Mouse (Mus musculus) midbrain, embryonic 16.5 days (tissue): ENCODE measurements around the gene Aloxe3. TPM values are rescaled to one million over a fixed set of nuclear protein-coding genes. Genes with fewer than 3 reads are reported as not detected.
A peak's percentile ranks its signal among the peaks of the same experiment; 100 is the strongest.

Experiments used
- ATAC-seq: fragments of 200-750 bp; cut with Nextera tagmentation; 2 replicates; pipeline ENCODE4 v1.8.0; 2017; ENCODE audit warnings: moderate TSS enrichment
- H3K27ac ChIP-seq: fragments of 300-500 bp; sonication (generic); 2 replicates; pipeline ENCODE4 v1.5.1; 2014; ENCODE audit warnings: mild to moderate bottlenecking, low read length, mixed read lengths
- H3K27me3 ChIP-seq: fragments of 300-500 bp; sonication (generic); 2 replicates; pipeline ENCODE4 v1.6.1; 2014; ENCODE audit warnings: low read depth, low read length, mixed read lengths; ENCODE audit not compliant: control insufficient read depth, insufficient read depth
- H3K36me3 ChIP-seq: fragments of 300-500 bp; sonication (generic); 2 replicates; pipeline ENCODE4 v1.6.1; 2014; ENCODE audit warnings: mild to moderate bottlenecking, low read length, moderate library complexity, mixed read lengths; ENCODE audit not compliant: control insufficient read depth, insufficient read depth
- H3K4me1 ChIP-seq: fragments of 300-500 bp; sonication (generic); 2 replicates; pipeline ENCODE4 v1.6.1; 2014; ENCODE audit warnings: mild to moderate bottlenecking, low read length, mixed read lengths; ENCODE audit not compliant: control insufficient read depth, insufficient read depth
- H3K4me2 ChIP-seq: fragments of 300-500 bp; sonication (generic); 2 replicates; pipeline ENCODE4 v1.6.1; 2014; ENCODE audit warnings: mild to moderate bottlenecking, low read length, mixed read lengths
- H3K4me3 ChIP-seq: fragments of 300-500 bp; sonication (generic); 2 replicates; pipeline ENCODE4 v1.5.1; 2014; ENCODE audit warnings: low read depth, mild to moderate bottlenecking, low read length, moderate library complexity, mixed read lengths
- H3K9ac ChIP-seq: fragments of 300-500 bp; sonication (generic); 2 replicates; pipeline ENCODE4 v1.6.1; 2014; ENCODE audit warnings: low read depth, low read length, mixed read lengths
- H3K9me3 ChIP-seq: fragments of 300-500 bp; sonication (generic); replicated peaks from 2 replicates; pipeline ENCODE4 v1.6.1; 2014; ENCODE audit warnings: mild to moderate bottlenecking, low read length, mixed read lengths; ENCODE audit not compliant: control insufficient read depth, poor library complexity, severe bottlenecking
- WGBS: fragments of 180-500 bp; shearing (Covaris S2); extraction: QIAGEN DNeasy Blood & Tissue Kit; methylation state at CpG from one replicate; pipeline ENCODE4 v1.1.7; 2014; 5-methylcytosine and 5-hydroxymethylcytosine counted together
- polyA plus RNA-seq: library from polyadenylated mRNA; unstranded; fragments of >200 nt; fragmentation: Nextera tagmentation; extraction: Ambion mirVana; gene quantifications from 2 replicates; pipeline ENCODE4 v1.2.1, GENCODE M21; 2015

The Aloxe3 gene
- polyA plus RNA-seq, 1 experiment from 2014 or later = 11.5 TPM

DNA sequence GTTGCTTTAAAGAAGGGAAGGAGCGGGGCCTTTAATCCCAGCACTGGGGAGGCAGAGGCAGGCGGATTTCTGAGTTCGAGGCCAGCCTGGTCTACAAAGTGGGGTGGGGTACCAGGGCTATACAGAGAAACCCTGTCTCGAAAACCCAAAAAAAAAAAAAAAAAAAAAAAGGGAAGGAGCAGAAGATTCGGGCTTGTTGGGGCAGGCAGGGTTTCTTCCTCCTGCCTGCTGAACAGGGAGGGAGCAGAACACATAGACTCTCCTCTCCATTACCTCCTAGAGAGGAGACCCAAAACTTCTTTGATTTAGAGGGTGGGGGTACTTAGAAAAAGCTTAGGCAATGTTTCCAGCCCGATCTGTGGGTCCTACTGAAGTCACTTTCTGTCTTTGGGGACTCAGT is 9.7 kb downstream of the Aloxe3 start:
- no peak overlapping the region for H3K4me3 ChIP-seq
- no peak overlapping the region for H3K4me2 ChIP-seq
- WGBS = 96% methylated on average over 6 of the region's 6 CpGs
- H3K36me3 ChIP-seq = no peaks in the 10 kb centered on the region
- no peaks in the 10 kb centered on the region for H3K9me3 ChIP-seq
- no peak overlapping the region for H3K9ac ChIP-seq
- peaks cover 5% of the 10 kb centered on the region; the same call in 1 of the 2 replicates for H3K4me1 ChIP-seq
- H3K27ac ChIP-seq = no peak overlapping the region
- ATAC-seq = no peak
- no peaks in the 10 kb centered on the region; the same call in 1 of the 2 replicates for H3K27me3 ChIP-seq

DNA sequence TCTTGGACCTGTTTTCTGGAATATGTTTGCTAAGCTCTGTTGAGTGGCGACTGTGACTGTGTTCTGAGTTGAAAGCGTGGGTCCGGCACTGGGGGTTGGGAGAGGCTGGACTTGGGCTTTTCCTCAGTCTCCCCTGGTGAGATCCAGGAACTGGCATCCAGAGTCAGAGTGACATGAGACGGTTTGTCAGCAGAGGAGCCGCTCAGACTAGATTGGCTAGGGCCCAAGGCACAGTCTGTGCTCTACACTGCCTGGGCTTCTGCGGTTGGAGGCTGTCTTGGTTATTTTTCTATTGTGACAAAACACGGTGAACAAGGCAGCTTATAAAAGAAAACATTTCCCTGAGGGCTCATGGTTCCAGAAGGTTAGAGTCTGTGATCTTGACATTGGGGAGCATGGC is 21.9 kb downstream of the Aloxe3 start:
- Histone ChIP-seq H3K4me2 (no peak overlapping the region), H3K9ac (no peak overlapping the region), H3K9me3 (no peaks in the 10 kb centered on the region), H3K36me3 (no peaks in the 10 kb centered on the region), H3K27me3 (no peaks in the 10 kb centered on the region), H3K4me1 (no peaks in the 10 kb centered on the region), H3K4me3 (no peak overlapping the region), H3K27ac (no peak overlapping the region)
- no peak for ATAC-seq
- WGBS = 69% methylated on average over 7 of the region's 7 CpGs

DNA sequence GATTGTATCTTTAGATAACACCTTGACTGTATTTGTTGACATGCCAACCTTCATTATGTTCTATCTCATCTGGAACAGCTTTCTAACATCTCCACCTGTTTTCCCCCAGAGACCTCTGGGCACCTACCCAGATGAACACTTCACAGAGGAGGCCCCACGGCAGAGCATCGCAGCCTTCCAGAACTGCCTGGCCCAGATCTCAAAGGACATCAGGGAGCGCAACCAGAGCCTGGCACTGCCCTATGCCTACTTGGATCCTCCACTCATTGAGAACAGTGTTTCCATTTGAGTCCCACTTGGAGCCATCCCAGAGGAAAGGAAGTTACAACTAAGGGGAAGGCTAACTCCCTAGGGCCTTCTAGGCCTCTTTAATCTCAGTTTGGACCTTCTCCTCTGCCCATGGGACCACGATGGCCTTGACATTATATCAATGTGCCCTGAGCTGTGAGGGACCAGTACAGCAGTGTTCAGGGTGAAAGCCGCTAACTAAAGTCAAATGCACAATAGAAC is 22.8 kb downstream of the Aloxe3 start:
- no peaks in the 10 kb centered on the region for H3K4me1 ChIP-seq
- H3K36me3 ChIP-seq = no peaks in the 10 kb centered on the region
- 88% methylated on average over 5 of the region's 5 CpGs for WGBS
- no peak overlapping the region for H3K4me3 ChIP-seq
- no peaks in the 10 kb centered on the region for H3K27me3 ChIP-seq
- no peak overlapping the region for H3K27ac ChIP-seq
- no peak overlapping the region for H3K4me2 ChIP-seq
- H3K9ac ChIP-seq = no peak overlapping the region
- ATAC-seq = no peak
- H3K9me3 ChIP-seq = no peaks in the 10 kb centered on the region

DNA sequence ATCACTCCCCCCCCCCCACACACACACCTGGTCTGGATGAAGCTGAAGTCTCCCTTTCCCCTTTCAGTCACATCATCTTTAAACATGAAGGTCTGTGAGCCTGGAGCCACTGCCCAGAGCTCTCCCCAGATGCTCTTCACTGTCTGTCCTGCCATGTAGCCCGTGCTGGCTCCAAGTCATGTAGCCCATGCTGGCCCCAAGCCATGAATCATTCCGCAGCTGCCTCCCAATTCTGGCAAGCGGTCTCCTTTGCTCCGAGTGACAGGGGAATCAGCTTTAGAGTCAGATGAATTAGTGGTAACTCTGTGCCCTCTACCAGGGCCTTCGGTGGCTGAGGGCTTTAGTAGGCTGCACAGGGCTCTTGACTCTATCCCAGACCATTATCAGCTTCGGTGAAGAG is 24.0 kb downstream of the Aloxe3 start:
- Histone ChIP-seq H3K4me1 (no peaks in the 10 kb centered on the region), H3K4me3 (no peak overlapping the region), H3K36me3 (no peaks in the 10 kb centered on the region), H3K4me2 (no peak overlapping the region), H3K27ac (no peak overlapping the region), H3K9me3 (no peaks in the 10 kb centered on the region), H3K27me3 (no peaks in the 10 kb centered on the region), H3K9ac (no peak overlapping the region)
- no peak for ATAC-seq
- WGBS = 75% methylated on average over 6 of the region's 6 CpGs

DNA sequence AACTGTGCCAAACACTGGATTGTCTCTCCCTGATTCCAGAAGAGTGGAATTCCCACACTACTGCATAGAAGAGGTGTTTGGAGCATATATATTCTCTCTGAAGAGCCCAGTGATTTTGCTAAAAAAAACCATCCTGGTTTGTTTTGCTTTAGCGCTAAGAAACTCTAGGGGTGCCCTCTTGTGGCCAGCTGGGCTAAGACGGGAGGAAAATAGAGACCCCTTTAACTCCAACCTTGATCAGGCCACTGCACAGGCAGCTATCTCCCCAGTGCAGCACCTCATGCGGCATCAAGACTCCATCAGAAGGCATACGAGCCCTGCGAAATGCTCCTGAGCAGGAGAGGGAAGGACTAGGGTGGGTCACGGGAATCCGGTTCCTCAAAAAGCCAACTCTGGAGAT is 24.7 kb downstream of the Aloxe3 start:
- H3K4me3 ChIP-seq = peak overlapping the region; percentile 14; the same call in 1 of the 2 replicates
- peak overlapping the region; percentile 37 for H3K4me2 ChIP-seq
- no peak for ATAC-seq
- H3K27me3 ChIP-seq = no peaks in the 10 kb centered on the region
- no peaks in the 10 kb centered on the region for H3K4me1 ChIP-seq
- 6% methylated on average over 7 of the region's 7 CpGs for WGBS
- no peaks in the 10 kb centered on the region for H3K36me3 ChIP-seq
- peak overlapping the region; percentile 42 for H3K9ac ChIP-seq
- no peaks in the 10 kb centered on the region for H3K9me3 ChIP-seq
- H3K27ac ChIP-seq = no peak overlapping the region

DNA sequence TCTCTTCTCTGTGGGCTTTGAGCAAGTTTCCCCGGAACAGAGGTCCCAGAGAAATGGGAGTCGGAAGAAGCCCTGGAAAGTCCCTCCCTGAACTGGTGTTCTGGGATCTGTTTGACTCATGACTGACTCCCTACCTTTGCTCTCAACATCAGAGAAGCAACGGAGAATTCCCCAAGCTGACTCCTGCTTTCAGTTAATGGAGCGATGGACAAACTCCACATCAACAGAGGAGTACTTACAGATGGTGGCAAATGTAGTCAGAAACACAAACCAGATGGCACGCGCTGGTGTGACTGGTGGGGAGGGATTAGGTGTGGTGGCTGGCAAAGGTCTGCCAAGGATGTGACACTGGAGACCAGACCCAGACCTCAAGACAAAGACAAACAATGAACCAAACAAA is 25.3 kb downstream of the Aloxe3 start:
- H3K36me3 ChIP-seq = no peaks in the 10 kb centered on the region
- no peaks in the 10 kb centered on the region for H3K4me1 ChIP-seq
- H3K9me3 ChIP-seq = no peaks in the 10 kb centered on the region
- no peak for ATAC-seq
- 69% methylated on average over 6 of the region's 6 CpGs for WGBS
- H3K27me3 ChIP-seq = no peaks in the 10 kb centered on the region
- H3K4me3 ChIP-seq = peak overlapping the region; percentile 14; the same call in 1 of the 2 replicates
- H3K9ac ChIP-seq = peak overlapping the region; percentile 42
- H3K4me2 ChIP-seq = peak overlapping the region; percentile 37
- no peak overlapping the region for H3K27ac ChIP-seq

DNA sequence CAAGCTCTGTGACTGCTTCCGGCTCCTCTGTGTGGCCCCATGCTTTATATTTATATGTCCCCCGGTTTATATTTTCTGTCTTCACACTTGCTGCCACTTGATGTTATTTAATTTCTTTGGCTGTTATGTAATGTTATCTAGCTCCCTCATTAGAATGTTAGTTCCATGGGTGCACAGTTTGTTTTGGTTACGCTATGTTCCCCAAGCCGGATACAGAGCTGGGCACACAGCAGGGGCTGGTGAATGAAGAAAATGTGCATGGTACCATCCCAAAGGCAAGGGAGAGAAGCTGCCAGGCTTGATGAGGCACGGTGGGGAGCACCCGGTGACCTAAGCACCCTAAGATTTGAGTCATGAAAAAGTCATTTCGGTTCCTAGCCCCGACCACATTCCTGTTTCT is 28.1 kb downstream of the Aloxe3 start:
- Histone ChIP-seq H3K36me3 (no peaks in the 10 kb centered on the region), H3K27me3 (peaks cover 3% of the 10 kb centered on the region; the same call in 1 of the 2 replicates), H3K4me1 (peaks cover 4% of the 10 kb centered on the region; the same call in 1 of the 2 replicates), H3K4me3 (no peak overlapping the region), H3K27ac (no peak overlapping the region), H3K9me3 (no peaks in the 10 kb centered on the region), H3K4me2 (no peak overlapping the region), H3K9ac (no peak overlapping the region)
- WGBS = 86% methylated on average over 8 of the region's 8 CpGs
- no peak for ATAC-seq

DNA sequence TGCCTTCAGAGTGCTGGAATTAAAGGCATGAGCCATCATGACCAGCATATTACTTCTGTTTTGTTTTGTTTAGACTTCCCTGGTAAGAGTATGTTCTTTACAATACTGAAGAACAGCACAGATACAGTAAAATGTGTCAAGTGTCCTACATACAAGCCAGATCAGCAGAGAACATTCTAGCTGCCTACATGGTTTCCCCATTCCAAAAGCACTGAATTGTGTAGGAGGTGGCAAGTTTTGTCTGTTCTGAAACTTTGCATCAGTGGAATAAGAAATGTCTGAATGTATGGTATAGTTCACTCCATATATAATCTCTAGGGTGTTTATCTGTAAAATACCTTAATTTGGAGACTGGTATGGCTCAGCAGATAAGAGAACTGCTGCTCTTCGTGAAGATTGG is 29.7 kb downstream of the Aloxe3 start:
- H3K4me1 ChIP-seq = peaks cover 4% of the 10 kb centered on the region; the same call in 1 of the 2 replicates
- no peak overlapping the region for H3K27ac ChIP-seq
- H3K27me3 ChIP-seq = peaks cover 3% of the 10 kb centered on the region; the same call in 1 of the 2 replicates
- H3K4me3 ChIP-seq = no peak overlapping the region
- H3K9ac ChIP-seq = no peak overlapping the region
- H3K36me3 ChIP-seq = no peaks in the 10 kb centered on the region
- no peaks in the 10 kb centered on the region for H3K9me3 ChIP-seq
- H3K4me2 ChIP-seq = no peak overlapping the region
- no peak for ATAC-seq
- 56% methylated on average over 1 of the region's 1 CpGs for WGBS

DNA sequence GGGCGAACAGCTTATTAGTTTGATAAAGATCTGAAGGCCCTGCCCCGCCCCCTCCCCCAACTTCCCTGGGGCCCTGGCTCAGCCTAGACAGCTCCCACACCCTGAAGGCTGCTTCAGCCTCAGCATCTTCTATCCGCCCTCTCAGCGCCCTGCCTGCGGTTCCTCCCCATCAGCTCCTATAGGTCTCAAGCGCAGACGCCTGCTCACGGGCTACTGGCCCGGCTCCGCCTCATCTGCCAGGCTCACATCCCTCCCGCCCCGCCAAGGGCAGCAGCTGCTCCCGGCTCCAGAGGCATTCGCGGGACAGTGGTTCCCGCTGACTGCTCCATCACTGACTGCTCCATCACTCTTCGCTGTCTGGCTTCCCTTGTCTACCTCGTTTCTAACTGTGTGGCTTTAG is 31.1 kb downstream of the Aloxe3 start, which contains the start of gene Alox12b:
Gene Alox12b, plus strand, starts transcription at position 190 of the 400 bp plus-strand sequence.
- no peak for ATAC-seq
- peaks cover 4% of the 10 kb centered on the region; the same call in 1 of the 2 replicates for H3K4me1 ChIP-seq
- peaks cover 3% of the 10 kb centered on the region; the same call in 1 of the 2 replicates for H3K27me3 ChIP-seq
- peak within 1 kb of the TSS; percentile 28 for H3K4me3 ChIP-seq
- H3K9ac ChIP-seq = peak within 1 kb of the TSS; percentile 56; the same call in 1 of the 2 replicates
- H3K36me3 ChIP-seq = no peaks in the 10 kb centered on the region
- H3K4me2 ChIP-seq = peak within 1 kb of the TSS; percentile 48
- 4% methylated on average over 18 of the region's 18 CpGs for WGBS
- H3K9me3 ChIP-seq = no peaks in the 10 kb centered on the region
- H3K27ac ChIP-seq = no peak within 1 kb of the TSS
